Mouse (Mus musculus) right cerebral cortex, adult 18-20 months (tissue): ENCODE measurements at regions not wholly inside any gene's neighbourhood (a gene's known extent, or its start where the extent isn't known, plus 50 kb on each side); places are given as distances from the start of the nearest gene placed in this dataset.

Source experiments
- DNase-seq: peaks from one replicate; pipeline ENCODE4 v3.0.0; 2022; ENCODE audit warnings: mixed read lengths

GRCm38 (mm10) chr1:186572651-186573050 lies 133.1 kb downstream of the Tgfb2 start:
- DNase-seq = no peak

GRCm38 (mm10) chr1:186572092-186572491 lies 133.7 kb downstream of the Tgfb2 start:
- no peak for DNase-seq

- no peak for DNase-seq
Observed at GRCm38 (mm10) chr1:186568496-186568895, 137.3 kb downstream of the Tgfb2 start.

- no peak for DNase-seq
Observed at GRCm38 (mm10) chr1:186568076-186568475, 137.7 kb downstream of the Tgfb2 start.

DNA sequence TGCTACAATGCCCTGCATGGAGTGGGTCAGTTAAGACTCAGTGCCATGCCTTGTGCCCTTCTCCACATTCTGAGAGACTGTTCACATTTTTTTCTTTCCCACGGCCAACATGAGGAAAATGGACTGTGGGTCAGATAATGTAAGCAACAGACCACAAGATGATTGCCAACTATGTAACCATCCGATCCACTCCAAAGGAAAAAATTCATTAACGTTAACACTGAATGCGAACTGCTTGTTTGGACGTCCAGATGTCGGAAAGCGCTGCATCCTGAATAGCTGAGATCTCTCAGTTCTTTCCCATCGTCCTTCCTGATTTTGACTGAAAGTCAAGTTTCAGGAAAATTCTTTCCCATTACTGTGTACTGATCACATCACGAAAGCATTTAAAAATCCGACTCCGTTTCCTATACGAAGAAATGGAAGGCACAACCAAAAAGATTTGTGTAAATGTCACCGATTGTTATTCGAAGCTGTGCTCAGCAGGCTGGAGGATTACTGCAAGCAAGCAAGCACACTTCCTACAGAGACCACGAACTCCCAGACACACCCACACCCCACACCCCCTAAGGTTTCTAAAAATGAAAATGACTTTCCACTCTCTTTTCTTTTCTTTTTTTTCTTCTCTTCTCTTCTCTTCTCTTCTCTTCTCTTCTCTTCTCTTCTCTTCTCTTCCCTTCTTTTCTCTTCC lies 138.5 kb downstream of the Tgfb2 start:
- no peak for DNase-seq

GRCm38 (mm10) chr1:186562027-186562426 lies 143.8 kb downstream of the Tgfb2 start:
- DNase-seq = no peak

DNA sequence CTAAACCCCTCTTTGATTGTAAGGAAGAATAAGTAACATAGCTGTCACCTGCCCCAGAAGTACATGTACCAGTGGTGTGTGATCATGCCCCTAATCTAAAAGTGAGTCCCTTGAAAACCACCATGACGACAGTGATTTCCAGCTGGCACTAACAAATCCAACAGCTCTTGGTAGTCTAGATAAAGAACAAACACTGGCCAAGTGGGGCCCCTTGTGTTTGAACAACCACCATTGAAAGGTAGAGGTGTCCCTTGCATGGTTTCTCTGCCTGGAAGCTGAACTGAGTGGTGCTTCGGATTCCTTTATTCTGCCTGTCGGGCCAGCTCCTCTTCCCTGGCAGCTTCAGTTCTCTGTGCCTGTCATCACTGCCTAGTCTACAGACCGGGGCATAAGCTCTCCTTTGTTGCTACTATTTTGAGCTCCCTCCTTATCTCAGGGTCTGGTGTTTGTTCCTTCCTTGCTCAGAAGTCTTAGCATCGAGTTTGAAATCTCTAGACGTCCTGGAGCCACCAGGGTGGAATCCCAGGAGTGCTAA lies 150.3 kb downstream of the Tgfb2 start:
- no peak for DNase-seq

- no peak for DNase-seq
Observed at GRCm38 (mm10) chr1:186554520-186555010, 151.2 kb downstream of the Tgfb2 start.

DNA sequence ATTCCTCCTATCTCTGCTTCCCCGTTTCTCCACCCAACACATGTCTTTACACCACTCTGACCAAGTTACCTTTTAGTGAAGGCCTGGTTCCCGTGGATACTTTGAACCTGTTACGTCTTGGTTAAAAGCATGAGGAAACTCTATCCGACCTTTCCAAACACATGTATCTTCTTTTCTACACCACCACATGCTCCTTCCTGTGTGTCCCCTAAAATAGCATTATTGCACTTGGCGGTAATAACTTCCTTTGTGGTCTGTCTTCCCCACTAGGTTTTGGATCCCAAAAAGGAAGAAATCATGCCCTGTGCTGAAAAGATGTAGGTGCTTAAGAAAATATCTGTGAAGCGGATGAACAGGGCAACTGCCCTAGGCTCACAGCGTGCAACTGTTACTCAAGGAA lies 153.1 kb downstream of the Tgfb2 start:
- no peak for DNase-seq

DNA sequence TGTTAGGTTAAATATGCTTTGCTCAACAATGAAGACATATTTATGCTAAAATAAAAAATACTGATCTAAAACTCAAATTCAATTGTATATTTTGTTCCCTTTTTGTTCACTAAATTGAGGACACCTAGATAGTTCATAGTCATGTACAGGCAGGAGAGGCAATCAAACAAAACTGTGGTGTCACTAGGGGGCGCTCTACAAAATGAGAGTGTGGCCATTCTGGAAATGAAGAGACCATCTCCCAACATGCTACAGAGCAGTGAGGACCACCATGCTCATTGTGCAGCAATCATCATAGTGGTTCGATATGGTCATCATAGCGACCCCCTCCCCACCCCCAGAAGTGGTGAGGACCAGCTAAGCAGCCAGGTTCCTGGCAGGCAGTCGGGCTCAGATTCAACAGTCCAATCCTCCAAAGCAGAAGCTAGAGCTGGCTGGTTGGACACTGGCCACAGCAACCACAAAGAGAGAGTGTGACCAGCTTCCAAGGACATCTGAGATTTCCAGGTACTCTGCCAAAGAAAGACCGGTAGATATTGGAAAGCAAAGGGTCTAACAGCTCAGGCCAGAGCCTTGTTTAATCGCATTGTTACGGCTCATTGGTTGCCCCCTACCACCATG lies 155.4 kb downstream of the Tgfb2 start:
- DNase-seq = no peak

GRCm38 (mm10) chr1:186549207-186549606 lies 156.6 kb downstream of the Tgfb2 start:
- no peak for DNase-seq

DNA sequence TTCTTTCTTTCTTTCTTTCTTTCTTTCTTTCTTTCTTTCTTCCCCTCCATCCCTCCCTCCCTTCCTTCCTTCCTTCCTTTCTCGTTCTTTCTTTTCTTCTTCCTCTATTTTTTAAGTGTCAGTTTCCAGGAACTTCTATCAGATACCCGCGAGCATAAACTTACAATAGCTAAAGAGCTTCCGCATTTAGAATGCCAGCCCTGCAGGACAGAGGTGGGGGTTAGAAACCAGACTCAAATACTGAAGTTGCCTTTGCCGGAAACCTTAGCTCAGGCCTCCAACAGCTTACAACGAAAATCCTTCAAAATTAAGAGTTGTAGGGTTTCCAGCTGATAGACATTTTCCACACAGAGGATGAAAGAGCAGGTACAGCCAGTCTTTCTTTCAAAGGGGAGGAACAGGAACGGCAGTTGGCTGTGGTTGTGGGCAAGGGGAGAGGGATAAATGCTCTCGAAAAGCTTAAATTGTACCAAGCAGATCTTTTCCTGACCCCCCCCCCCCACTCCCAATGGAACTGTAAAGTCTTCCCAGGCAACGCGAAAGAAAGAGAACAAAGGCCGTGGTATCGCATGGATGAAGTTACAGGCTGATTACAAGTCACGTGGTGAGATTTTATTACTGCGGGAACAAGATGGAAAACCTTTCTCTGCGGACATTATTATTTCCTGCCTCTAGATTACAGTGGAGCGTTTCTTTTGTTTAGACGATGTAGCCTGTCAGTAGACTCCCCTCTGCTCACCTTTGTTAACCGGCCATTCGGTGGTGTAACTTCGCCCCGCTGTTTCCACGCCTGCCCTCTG lies 159.2 kb downstream of the Tgfb2 start:
- DNase-seq = no peak

- DNase-seq = no peak
Observed at GRCm38 (mm10) chr1:186540070-186540469, 165.7 kb downstream of the Tgfb2 start.

DNA sequence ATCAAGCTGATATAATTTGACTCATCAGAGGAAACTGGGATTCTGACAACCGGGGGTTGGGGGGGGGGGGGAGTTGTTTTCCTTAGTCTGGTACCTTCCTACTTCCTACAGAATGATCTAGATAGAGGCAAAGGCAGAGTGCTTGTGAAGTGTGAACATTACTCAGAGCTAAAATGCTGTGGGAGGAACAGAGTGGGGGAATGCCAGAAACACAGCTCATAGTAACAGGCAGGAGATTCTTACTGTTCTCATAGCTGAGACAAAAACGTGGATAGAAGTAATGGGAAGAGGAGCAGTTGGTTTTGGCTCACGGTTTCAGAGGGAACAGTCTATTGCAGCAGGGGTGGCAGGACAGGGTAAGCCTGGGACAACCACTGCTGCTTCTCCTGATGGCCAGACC lies 167.6 kb downstream of the Tgfb2 start:
- DNase-seq = peak; percentile 56

GRCm38 (mm10) chr1:186515976-186516375 lies 189.8 kb downstream of the Tgfb2 start:
- peak; percentile 18 for DNase-seq

DNA sequence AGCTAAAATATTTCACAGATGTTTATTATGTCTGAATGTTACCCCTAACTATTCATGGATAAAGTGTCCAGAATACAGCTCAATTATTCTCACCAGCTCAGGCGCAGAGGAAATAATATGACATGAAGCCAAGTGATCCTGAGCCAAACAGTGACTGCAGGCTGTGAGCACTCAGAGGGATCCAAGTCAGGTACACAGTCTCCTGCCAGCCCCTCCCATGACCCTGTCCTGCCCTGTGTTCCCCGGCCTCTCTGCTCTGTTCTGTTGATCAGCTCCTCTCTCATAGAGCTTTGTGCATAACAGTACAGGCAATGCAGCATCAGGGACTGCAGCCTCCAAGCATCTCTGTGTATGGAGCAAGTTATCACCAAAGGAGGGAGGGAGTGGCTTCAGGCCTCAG lies 190.7 kb downstream of the Tgfb2 start:
- no peak for DNase-seq

DNA sequence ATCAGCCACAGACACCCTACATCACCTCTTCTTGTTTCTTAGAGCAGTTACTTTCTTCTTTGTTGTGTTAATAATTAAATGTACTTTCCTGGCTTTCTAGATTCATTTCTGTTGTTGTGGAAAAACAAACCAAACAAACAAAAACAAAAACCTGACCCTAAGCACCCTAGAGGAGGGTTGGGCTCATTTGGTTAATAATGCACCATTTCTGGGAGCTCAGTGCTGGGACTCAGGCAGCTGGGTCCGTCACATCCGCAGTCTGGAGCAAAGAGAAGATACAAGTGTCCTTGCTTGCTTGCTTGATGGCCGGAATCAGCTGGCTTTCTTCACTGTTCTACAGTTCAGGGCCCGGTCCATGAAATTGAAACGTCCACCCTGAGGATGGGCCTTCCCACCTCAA lies 191.9 kb downstream of the Tgfb2 start:
- DNase-seq = no peak

DNA sequence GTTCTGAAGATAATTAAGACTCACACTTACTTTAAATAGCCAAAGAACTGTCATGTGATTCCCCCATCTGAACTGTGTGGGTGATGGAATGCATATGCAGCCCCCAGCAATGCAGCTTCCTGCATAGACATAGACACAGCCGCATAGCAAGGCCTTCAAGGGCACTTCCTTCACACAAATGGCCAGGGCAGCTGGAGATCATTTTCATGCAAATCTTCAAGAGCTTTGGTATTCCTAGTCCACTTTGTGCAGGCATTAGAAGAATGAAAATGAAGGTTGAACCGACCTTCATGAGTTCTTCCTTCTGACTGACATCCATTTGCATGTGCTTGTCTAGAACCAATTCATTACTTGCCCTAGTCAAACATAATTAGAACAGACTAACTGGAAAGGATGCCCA lies 195.3 kb downstream of the Tgfb2 start:
- DNase-seq = no peak

DNA sequence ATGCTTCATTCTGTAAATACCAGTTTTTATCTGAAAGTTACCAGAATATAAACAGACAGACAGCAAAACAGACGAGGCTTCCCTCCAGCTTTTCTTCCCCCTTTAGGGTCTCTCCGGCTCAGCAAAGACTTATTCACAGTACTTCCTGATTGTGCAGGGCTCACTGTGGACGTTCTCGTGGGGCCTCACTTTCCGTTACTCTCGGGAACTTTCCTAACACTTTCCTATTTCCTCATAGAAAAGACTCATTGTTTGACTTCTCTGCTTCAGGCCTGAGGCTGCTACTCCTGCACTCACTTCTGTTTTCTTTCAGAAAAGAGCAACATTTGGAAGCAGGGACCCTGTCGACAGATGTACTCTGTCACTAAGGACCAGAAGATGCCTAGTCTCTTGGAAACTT lies 197.4 kb downstream of the Tgfb2 start:
- no peak for DNase-seq

GRCm38 (mm10) chr1:186507956-186508355 lies 197.8 kb downstream of the Tgfb2 start:
- no peak for DNase-seq

GRCm38 (mm10) chr1:186506517-186506916 lies 199.3 kb downstream of the Tgfb2 start:
- no peak for DNase-seq

DNA sequence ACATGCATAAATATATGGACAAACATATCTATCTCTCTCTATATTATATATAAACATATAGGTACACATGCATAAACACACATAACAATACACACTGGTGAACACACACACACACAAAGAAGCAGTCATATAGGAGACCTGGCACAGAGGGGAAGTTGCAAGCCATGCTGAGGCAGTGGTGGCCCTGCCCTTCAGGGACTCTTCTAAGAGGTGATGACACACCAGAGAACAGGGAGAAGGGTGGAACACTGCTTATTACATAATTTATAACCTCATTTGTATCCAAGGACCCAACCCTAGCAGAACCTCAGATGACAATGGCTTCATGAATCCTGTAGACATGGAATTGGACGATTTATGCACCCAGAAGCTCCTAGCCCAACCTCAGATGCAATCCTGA lies 199.9 kb downstream of the Tgfb2 start:
- no peak for DNase-seq

- no peak for DNase-seq
Observed at GRCm38 (mm10) chr1:186505051-186505711, 200.6 kb downstream of the Tgfb2 start.
